Mouse (Mus musculus) lung, adult 2 months (tissue): ENCODE data around the gene Tmem254a. TPM values are rescaled to one million over a fixed set of nuclear protein-coding genes. Genes with fewer than 3 reads are reported as not detected.
"Not testable (repeated sequence)": the region's sequence is repeated elsewhere in the genome, so short reads cannot be mapped to it uniquely, and the experiment has no call there.

Experiments
- DNase-seq: peaks from one replicate; pipeline ENCODE4 v3.0.0; 2022
- H3K4me1 ChIP-seq: fragments of 200-500 bp; 2 replicates; pipeline ENCODE4 v1.6.1; 2011; ENCODE audit warnings: low read length; ENCODE audit not compliant: control insufficient read depth, insufficient read depth
- H3K4me3 ChIP-seq: fragments of 200-500 bp; replicated peaks from 2 replicates; pipeline ENCODE3; 2011; ENCODE audit warnings: low read depth, mild to moderate bottlenecking, control low read depth, low read length; ENCODE audit errors: extremely low read depth
- WGBS: fragments of 180-500 bp; shearing (Covaris S2); methylation state at CpG from one replicate; pipeline ENCODE4 v1.1.7; 2018; 5-methylcytosine and 5-hydroxymethylcytosine counted together
- polyA plus RNA-seq: library from polyadenylated mRNA; depleted of rRNA; stranded (reverse); fragments of >200 nt; gene quantifications from 2 replicates; pipeline ENCODE4 v1.2.3, GENCODE M21; 2012; rRNA removed

Gene Tmem254a
- polyA plus RNA-seq: 3.0 and 5.7 TPM in 2 replicates

DNA sequence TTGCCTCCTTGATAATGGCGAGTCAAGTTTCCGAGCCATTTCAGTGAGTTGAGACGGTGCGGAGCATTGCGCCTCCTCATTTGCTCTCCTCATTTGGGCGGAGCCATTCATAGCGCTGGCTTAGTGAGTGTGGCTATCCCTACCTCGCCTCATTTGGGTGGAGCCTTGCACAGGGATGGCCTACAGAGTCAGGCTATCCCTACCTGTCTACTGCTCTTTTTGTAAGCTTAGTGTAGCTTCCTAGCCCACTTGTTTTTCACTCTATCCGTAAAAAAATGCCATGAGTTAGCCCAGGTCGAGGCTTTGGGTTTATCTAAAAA is at the start of gene Tmem254a:
Gene Tmem254a (minus strand): TSS at position 111 of the 320 bp plus-strand sequence.
- not testable (repeated sequence) for DNase-seq, H3K4me3 ChIP-seq, H3K4me1 ChIP-seq
- no CpG with 5 or more reads among the region's 10 CpGs for WGBS

GRCm38 (mm10) chr14:25957861-25958260 is 30.4 kb upstream of the Tmem254a start:
- not testable (repeated sequence) for H3K4me1 ChIP-seq, H3K4me3 ChIP-seq, DNase-seq
- no CpG with 5 or more reads among the region's 3 CpGs for WGBS

GRCm38 (mm10) chr14:25938004-25938403 is 10.5 kb upstream of the Tmem254a start, which contains the start of gene Cphx1:
Gene Cphx1 (plus strand): TSS chr14:25938304.
- not testable (repeated sequence) for DNase-seq, H3K4me3 ChIP-seq
- no CpG with 5 or more reads among the region's 8 CpGs for WGBS

DNA sequence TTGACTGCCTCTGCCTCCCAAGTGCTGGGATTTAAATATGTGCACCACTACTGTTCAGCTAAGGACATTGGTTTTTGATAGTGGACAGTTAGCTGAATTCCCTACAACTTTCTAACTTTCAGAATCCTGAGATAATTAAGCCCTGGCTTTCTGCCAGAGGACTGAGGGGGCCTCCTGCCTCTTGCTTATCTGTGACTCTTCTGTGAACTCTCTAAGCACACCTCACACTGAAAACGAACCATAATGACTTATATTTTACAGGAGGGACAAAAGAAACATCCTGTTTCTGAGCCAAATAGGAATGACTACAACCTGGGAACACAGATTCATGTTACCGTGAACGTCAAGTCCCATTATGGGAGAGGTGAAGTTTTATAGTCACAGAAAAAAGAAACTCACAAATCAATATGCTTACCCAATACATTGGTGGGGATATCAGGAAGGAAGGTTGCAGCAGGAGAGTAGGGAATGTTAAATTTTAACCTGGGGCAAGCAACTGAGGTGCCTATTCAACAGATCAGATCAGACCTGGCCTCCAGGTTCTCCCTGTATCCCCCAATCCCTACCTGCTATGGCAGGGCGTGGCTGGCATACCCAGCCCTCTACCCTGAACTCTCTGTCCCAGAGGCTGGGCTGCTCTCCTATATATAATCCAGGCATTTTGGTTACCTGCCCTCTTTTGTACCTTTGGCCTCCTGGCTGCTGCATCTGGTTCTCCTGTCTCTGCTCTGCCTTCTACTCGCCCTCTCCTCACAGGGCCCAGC is 9.6 kb upstream of the Tmem254a start:
- WGBS: no CpG with 5 or more reads among the region's 5 CpGs
- DNase-seq, H3K4me3 ChIP-seq, H3K4me1 ChIP-seq: not testable (repeated sequence)

More at GRCm38 (mm10) chr14:25938004-25938403, 10.5 kb upstream of the Tmem254a start, which contains the start of gene Cphx1:
- not testable (repeated sequence) for H3K4me1 ChIP-seq

DNA sequence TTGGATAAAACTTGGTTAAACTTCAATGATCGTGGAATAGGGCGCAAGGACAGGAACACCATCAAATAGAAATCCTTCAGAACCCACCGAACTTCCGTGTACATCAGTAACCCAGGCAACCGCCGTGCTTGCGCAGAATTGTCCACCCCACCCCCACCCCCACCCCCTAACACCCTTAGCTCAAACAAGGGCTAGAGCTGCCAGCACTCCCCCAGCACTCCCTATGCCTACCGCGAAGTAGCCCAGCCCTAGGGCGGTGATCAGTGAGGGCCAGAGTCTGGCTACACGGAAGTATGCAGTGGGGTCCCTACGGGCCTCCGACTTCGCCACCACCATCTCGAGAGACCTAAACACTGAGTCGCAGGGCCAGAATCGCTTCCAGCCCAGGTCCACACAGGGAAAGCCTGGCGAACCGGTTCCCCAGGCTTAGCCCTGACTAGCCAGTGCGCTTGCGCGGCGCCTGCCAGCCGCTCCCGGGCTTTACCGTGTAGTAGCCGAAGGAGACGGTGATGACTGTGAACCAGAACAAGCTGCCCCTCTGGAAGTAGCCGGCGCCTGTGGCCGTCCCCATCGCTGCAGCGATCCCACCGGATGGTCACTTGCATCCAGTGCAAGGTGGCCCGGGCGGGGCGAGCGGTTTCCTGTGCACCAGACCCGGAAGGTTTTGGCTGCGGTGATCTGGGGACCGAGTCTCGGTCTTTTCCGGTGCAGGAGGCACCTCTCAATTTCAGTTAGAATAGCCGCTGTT is 484 bp downstream of the Tmem254a start:
- not testable (repeated sequence) for H3K4me3 ChIP-seq, DNase-seq, H3K4me1 ChIP-seq
- no CpG with 5 or more reads among the region's 44 CpGs for WGBS

DNA sequence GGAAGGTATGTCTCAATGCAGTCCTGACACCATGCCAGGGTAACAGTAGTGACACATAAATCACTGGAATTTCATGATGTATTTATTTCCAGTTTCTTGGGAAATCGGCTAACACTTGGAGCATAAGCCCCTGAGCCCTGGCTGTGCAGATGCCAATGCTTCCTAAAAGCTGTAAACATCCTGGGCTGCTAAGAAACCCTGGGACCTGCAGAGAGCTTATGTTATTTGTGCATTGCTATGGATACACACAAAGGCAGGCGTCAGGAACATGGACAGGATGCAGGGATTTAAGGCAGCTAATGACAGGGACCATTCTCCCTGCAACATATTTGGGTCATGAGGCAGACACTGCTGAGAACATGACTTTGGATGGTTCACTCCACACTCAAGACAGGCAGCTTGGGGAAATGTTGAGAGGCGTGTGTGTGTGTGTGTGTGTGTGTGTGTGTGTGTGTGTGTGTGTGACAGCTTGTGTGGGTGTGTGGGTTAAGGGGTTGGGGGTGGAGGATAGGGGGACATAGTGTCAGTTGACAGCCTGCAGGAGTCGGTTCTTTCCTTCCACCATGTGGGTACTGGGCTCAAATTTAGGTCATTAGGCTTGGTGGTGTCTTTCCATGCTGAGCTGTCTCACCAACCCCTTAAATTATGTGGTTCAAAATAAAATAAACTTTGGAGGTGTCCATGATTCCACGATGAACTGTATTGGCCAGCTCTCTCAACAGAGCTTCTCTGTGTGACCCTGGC is 8.9 kb downstream of the Tmem254a start:
- DNase-seq, H3K4me1 ChIP-seq, H3K4me3 ChIP-seq: not testable (repeated sequence)
- no CpG with 5 or more reads among the region's 5 CpGs for WGBS

GRCm38 (mm10) chr14:25908976-25909375 is 18.5 kb downstream of the Tmem254a start:
- not testable (repeated sequence) for DNase-seq, H3K4me3 ChIP-seq, H3K4me1 ChIP-seq
- no CpG with 5 or more reads among the region's 8 CpGs for WGBS

GRCm38 (mm10) chr14:25907272-25907671 is 20.2 kb downstream of the Tmem254a start:
- not testable (repeated sequence) for H3K4me3 ChIP-seq, DNase-seq, H3K4me1 ChIP-seq
- no CpG with 5 or more reads among the region's 9 CpGs for WGBS

DNA sequence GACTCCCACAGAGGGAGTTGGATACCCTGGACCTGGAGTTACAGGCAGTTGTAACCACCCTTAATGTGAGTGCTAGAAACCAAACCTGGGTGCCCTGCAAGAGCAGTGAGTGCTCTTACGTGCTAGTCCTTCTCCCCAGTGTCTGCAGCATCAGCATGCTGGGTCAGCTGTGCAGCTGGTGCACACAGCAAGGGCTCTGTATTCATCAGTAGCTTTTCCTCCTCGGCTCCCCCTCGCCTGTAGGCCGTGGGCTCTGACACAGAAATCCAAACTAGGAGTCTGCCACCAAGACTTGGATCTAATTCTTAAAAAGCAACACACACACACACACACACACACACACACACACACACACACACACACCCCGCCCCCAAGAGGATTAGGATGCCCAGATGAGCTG is 22.2 kb downstream of the Tmem254a start:
- not testable (repeated sequence) for DNase-seq, H3K4me1 ChIP-seq, H3K4me3 ChIP-seq
- WGBS: 86% methylated on average over 1 of the region's 5 CpGs

GRCm38 (mm10) chr14:25903000-25903399 is 24.5 kb downstream of the Tmem254a start, which contains the start of gene Plac9a:
Gene Plac9a (minus strand): TSS chr14:25903100.
- DNase-seq, H3K4me3 ChIP-seq, H3K4me1 ChIP-seq: not testable (repeated sequence)
- WGBS: no CpG with 5 or more reads among the region's 10 CpGs

- not testable (repeated sequence) for H3K4me1 ChIP-seq, H3K4me3 ChIP-seq, DNase-seq
- no CpG with 5 or more reads among the region's 7 CpGs for WGBS
Observed at GRCm38 (mm10) chr14:25895686-25896085, 31.8 kb downstream of the Tmem254a start.

GRCm38 (mm10) chr14:25894566-25894965 is 32.9 kb downstream of the Tmem254a start:
- no CpG with 5 or more reads among the region's 3 CpGs for WGBS
- not testable (repeated sequence) for H3K4me1 ChIP-seq, DNase-seq, H3K4me3 ChIP-seq

DNA sequence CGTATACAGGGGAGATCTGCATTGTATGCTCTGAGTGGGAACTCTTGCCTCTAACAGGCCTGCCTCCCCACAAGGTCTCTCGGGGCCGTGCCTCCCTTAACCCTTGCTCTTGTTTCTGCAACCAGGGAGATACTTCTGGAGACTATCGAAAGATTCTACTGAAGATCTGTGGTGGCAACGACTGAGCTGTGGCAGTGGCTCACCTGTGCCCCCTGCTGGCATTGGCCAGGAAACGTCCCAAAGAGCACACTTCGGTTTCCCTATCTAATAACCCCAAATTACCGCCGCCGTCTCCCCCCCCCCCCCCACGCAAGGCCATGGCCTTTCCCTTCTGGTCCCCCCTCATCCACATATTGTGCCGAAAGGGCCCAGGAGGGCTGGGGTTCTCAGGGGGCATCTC is 41.6 kb downstream of the Tmem254a start:
- WGBS: no CpG with 5 or more reads among the region's 12 CpGs
- DNase-seq, H3K4me3 ChIP-seq, H3K4me1 ChIP-seq: not testable (repeated sequence)

DNA sequence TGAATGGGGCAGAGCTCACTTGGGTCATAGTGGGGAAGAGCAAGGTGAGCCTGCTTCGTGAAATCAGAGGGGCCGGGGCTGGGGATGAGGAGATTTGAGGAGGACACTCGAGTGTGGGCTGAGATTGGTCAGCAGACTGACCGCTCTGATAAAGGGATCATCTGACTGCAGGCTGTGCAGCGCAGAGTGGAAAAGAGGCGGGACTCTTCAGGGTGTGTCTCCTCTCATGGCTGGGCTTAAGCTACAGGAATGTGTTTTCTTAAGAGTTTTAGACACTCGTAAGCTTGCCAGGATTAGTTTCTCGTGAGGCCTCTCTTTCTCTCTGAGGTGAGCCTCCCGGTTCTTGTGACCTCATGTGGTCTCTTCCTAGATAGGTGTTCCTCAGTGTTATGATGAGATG is 45.7 kb downstream of the Tmem254a start:
- WGBS: no CpG with 5 or more reads among the region's 9 CpGs
- DNase-seq, H3K4me1 ChIP-seq, H3K4me3 ChIP-seq: not testable (repeated sequence)

DNA sequence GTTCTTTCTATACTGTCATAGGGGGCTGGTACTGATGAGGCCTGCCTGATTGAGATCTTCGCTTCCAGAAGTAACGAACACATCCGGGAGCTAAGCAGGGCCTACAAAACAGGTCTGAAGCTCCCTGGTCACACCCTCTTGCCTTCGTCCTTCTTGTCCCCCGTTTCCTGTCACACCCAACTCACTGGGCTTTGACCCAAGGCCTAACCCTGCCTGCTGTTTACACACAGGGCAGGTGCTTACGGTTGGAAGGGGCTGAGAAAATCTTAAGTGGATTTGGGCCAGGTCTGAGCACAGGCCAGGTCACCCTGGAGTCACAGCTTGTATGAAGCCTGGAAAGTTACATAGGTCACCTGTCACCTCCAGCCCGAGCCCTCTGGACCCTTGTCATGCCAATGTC is 50.8 kb downstream of the Tmem254a start:
- not testable (repeated sequence) for H3K4me3 ChIP-seq, DNase-seq
- peaks cover 15% of the 10 kb centered on the region for H3K4me1 ChIP-seq
- no CpG with 5 or more reads among the region's 7 CpGs for WGBS
